Mouse (Mus musculus): Measurements from ENCODE around the gene Fam81a. TPM values are rescaled to one million over a fixed set of nuclear protein-coding genes. Genes with fewer than 3 reads are reported as not detected.

Gene Fam81a
- polyA plus RNA-seq (2015; fragmentation: Nextera tagmentation; extraction: Ambion mirVana) = 0.75 and 1.1 TPM in 2 replicates

- WGBS (ENCODE audit: insufficient replicate concordance) = 50% methylated on average over 7 of the region's 7 CpGs
- Histone ChIP-seq H3K9ac (no peak within 1 kb of the TSS), H3K4me2 (peak within 1 kb of the TSS; percentile 60), H3K36me3 (no peaks in the 10 kb centered on the region), H3K27ac (no peak within 1 kb of the TSS), H3K9me3 (replicated peaks) (no peaks in the 10 kb centered on the region), H3K4me3 (replicated peaks) (peak within 1 kb of the TSS; percentile 54), H3K27me3 (peaks cover 50% of the 10 kb centered on the region), H3K4me1 (replicated peaks) (0 out of 2 replicates have a peak, but pooled peaks cover 8% of the 10 kb centered on the region)
- DNase-seq (no peak), ATAC-seq (ENCODE audit: low read depth) (no peak)
These were observed at the start of gene Fam81a for GRCm38 (mm10) chr9:70142460-70142859. TSS of gene Fam81a (minus strand) at chr9:70142560.

- Histone ChIP-seq H3K27me3 (no peaks in the 10 kb centered on the region), H3K4me2 (no peak overlapping the region), H3K4me1 (replicated peaks) (no peaks in the 10 kb centered on the region), H3K9me3 (replicated peaks) (no peaks in the 10 kb centered on the region), H3K9ac (no peak overlapping the region), H3K36me3 (no peaks in the 10 kb centered on the region), H3K4me3 (replicated peaks) (no peak overlapping the region), H3K27ac (no peak overlapping the region)
- 48% methylated on average over 7 of the region's 7 CpGs for WGBS (ENCODE audit: insufficient replicate concordance)
- no peak for ATAC-seq (ENCODE audit: low read depth)
- DNase-seq = no peak
These were observed 40.3 kb upstream of the Fam81a start for GRCm38 (mm10) chr9:70182639-70183038.

GRCm38 (mm10) chr9:70181719-70182118 is 39.4 kb upstream of the Fam81a start:
- Histone ChIP-seq H3K36me3 (no peaks in the 10 kb centered on the region), H3K4me1 (replicated peaks) (no peaks in the 10 kb centered on the region), H3K4me2 (no peak overlapping the region), H3K4me3 (replicated peaks) (no peak overlapping the region), H3K9me3 (replicated peaks) (no peaks in the 10 kb centered on the region), H3K27ac (no peak overlapping the region), H3K27me3 (no peaks in the 10 kb centered on the region), H3K9ac (no peak overlapping the region)
- 64% methylated on average over 12 of the region's 12 CpGs for WGBS (ENCODE audit: insufficient replicate concordance)
- no peak for DNase-seq
- no peak for ATAC-seq (ENCODE audit: low read depth)

- H3K27me3 ChIP-seq = no peaks in the 10 kb centered on the region
- no peak overlapping the region for H3K27ac ChIP-seq
- no peak for DNase-seq
- H3K4me3 ChIP-seq (replicated peaks) = no peak overlapping the region
- no peak overlapping the region for H3K4me2 ChIP-seq
- WGBS (ENCODE audit: insufficient replicate concordance) = 55% methylated on average over 3 of the region's 3 CpGs
- no peaks in the 10 kb centered on the region for H3K36me3 ChIP-seq
- no peaks in the 10 kb centered on the region for H3K9me3 ChIP-seq (replicated peaks)
- no peak overlapping the region for H3K9ac ChIP-seq
- no peaks in the 10 kb centered on the region for H3K4me1 ChIP-seq (replicated peaks)
- ATAC-seq (ENCODE audit: low read depth) = no peak
These were observed 33.9 kb upstream of the Fam81a start for GRCm38 (mm10) chr9:70176291-70176690.

- ATAC-seq (ENCODE audit: low read depth) = no peak
- no peaks in the 10 kb centered on the region for H3K27me3 ChIP-seq
- H3K4me2 ChIP-seq = no peak overlapping the region
- no peak overlapping the region for H3K27ac ChIP-seq
- DNase-seq = no peak
- no peak overlapping the region for H3K4me3 ChIP-seq (replicated peaks)
- H3K9me3 ChIP-seq (replicated peaks) = no peaks in the 10 kb centered on the region
- H3K36me3 ChIP-seq = no peaks in the 10 kb centered on the region
- 49% methylated on average over 6 of the region's 6 CpGs for WGBS (ENCODE audit: insufficient replicate concordance)
- no peaks in the 10 kb centered on the region for H3K4me1 ChIP-seq (replicated peaks)
- H3K9ac ChIP-seq = no peak overlapping the region
These were observed 32.5 kb upstream of the Fam81a start for GRCm38 (mm10) chr9:70174896-70175295.

- Histone ChIP-seq H3K27ac (no peak overlapping the region), H3K4me3 (replicated peaks) (no peak overlapping the region), H3K36me3 (no peaks in the 10 kb centered on the region), H3K9ac (no peak overlapping the region), H3K4me2 (no peak overlapping the region), H3K27me3 (no peaks in the 10 kb centered on the region), H3K4me1 (replicated peaks) (no peaks in the 10 kb centered on the region), H3K9me3 (replicated peaks) (no peaks in the 10 kb centered on the region)
- ATAC-seq (ENCODE audit: low read depth) (no peak), DNase-seq (no peak)
- WGBS (ENCODE audit: insufficient replicate concordance) = 48% methylated on average over 4 of the region's 4 CpGs
These were observed 32.0 kb upstream of the Fam81a start for GRCm38 (mm10) chr9:70174291-70174848.

GRCm38 (mm10) chr9:70168973-70169372 is 26.6 kb upstream of the Fam81a start:
- Histone ChIP-seq H3K4me3 (replicated peaks) (no peak overlapping the region), H3K27ac (no peak overlapping the region), H3K4me1 (replicated peaks) (no peaks in the 10 kb centered on the region), H3K27me3 (no peaks in the 10 kb centered on the region), H3K4me2 (no peak overlapping the region), H3K36me3 (no peaks in the 10 kb centered on the region), H3K9me3 (replicated peaks) (no peaks in the 10 kb centered on the region), H3K9ac (no peak overlapping the region)
- ATAC-seq (ENCODE audit: low read depth) (no peak), DNase-seq (no peak)
- 69% methylated on average over 7 of the region's 7 CpGs for WGBS (ENCODE audit: insufficient replicate concordance)

GRCm38 (mm10) chr9:70160071-70160470 is 17.7 kb upstream of the Fam81a start:
- Histone ChIP-seq H3K9me3 (replicated peaks) (no peaks in the 10 kb centered on the region), H3K4me2 (no peak overlapping the region), H3K27ac (no peak overlapping the region), H3K4me3 (replicated peaks) (no peak overlapping the region), H3K27me3 (no peaks in the 10 kb centered on the region), H3K36me3 (no peaks in the 10 kb centered on the region), H3K4me1 (replicated peaks) (no peaks in the 10 kb centered on the region), H3K9ac (no peak overlapping the region)
- DNase-seq (no peak), ATAC-seq (ENCODE audit: low read depth) (no peak)
- 66% methylated on average over 10 of the region's 10 CpGs for WGBS (ENCODE audit: insufficient replicate concordance)

- no peaks in the 10 kb centered on the region for H3K9me3 ChIP-seq (replicated peaks)
- DNase-seq (no peak), ATAC-seq (ENCODE audit: low read depth) (peak; percentile 34; the same call in 1 of the 2 replicates)
- WGBS (ENCODE audit: insufficient replicate concordance) = 47% methylated on average over 3 of the region's 3 CpGs
- H3K4me2 ChIP-seq = no peak overlapping the region
- no peak overlapping the region for H3K4me3 ChIP-seq (replicated peaks)
- no peak overlapping the region for H3K27ac ChIP-seq
- no peak overlapping the region for H3K9ac ChIP-seq
- H3K4me1 ChIP-seq (replicated peaks) = peaks cover 7% of the 10 kb centered on the region; the same call in 1 of the 2 replicates
- H3K36me3 ChIP-seq = no peaks in the 10 kb centered on the region
- peaks cover 8% of the 10 kb centered on the region for H3K27me3 ChIP-seq
These were observed 5.3 kb upstream of the Fam81a start for GRCm38 (mm10) chr9:70147618-70148017.

GRCm38 (mm10) chr9:70145426-70145825 is 3.1 kb upstream of the Fam81a start:
- Histone ChIP-seq H3K27me3 (peaks cover 29% of the 10 kb centered on the region), H3K9ac (no peak overlapping the region), H3K9me3 (replicated peaks) (no peaks in the 10 kb centered on the region), H3K27ac (no peak overlapping the region), H3K4me2 (no peak overlapping the region), H3K36me3 (no peaks in the 10 kb centered on the region), H3K4me1 (replicated peaks) (peaks cover 15% of the 10 kb centered on the region; the same call in 1 of the 2 replicates), H3K4me3 (replicated peaks) (no peak overlapping the region)
- 53% methylated on average over 4 of the region's 4 CpGs for WGBS (ENCODE audit: insufficient replicate concordance)
- DNase-seq (no peak), ATAC-seq (ENCODE audit: low read depth) (no peak)

GRCm38 (mm10) chr9:70143326-70143725 is 966 bp upstream of the Fam81a start:
- Histone ChIP-seq H3K27me3 (peaks cover 48% of the 10 kb centered on the region), H3K4me1 (replicated peaks) (peaks cover 14% of the 10 kb centered on the region; the same call in 1 of the 2 replicates), H3K36me3 (no peaks in the 10 kb centered on the region), H3K9me3 (replicated peaks) (no peaks in the 10 kb centered on the region), H3K9ac (no peak overlapping the region), H3K4me3 (replicated peaks) (no peak overlapping the region), H3K27ac (no peak overlapping the region), H3K4me2 (no peak overlapping the region)
- no peak for DNase-seq
- no peak for ATAC-seq (ENCODE audit: low read depth)
- 64% methylated on average over 8 of the region's 8 CpGs for WGBS (ENCODE audit: insufficient replicate concordance)

GRCm38 (mm10) chr9:70141885-70142326 is 454 bp downstream of the Fam81a start:
- Histone ChIP-seq H3K9me3 (replicated peaks) (no peaks in the 10 kb centered on the region), H3K36me3 (no peaks in the 10 kb centered on the region), H3K9ac (no peak overlapping the region), H3K4me2 (peak overlapping the region; percentile 60), H3K4me1 (replicated peaks) (0 out of 2 replicates have a peak, but pooled peaks cover 8% of the 10 kb centered on the region), H3K27ac (no peak overlapping the region), H3K4me3 (replicated peaks) (peak overlapping the region; percentile 54; the same call in 1 of the 2 replicates), H3K27me3 (peaks cover 50% of the 10 kb centered on the region)
- 9% methylated on average over 11 of the region's 11 CpGs for WGBS (ENCODE audit: insufficient replicate concordance)
- ATAC-seq (ENCODE audit: low read depth) (no peak), DNase-seq (no peak)
